Mouse (Mus musculus) embryonic facial prominence, embryonic 13.5 days (tissue): ENCODE data around the gene Tspan4. TPM values are rescaled to one million over a fixed set of nuclear protein-coding genes. Genes with fewer than 3 reads are reported as not detected.

Source experiments
- ATAC-seq: fragments of 200-750 bp; cut with Nextera tagmentation; 2 replicates; pipeline ENCODE4 v1.8.0; 2017; ENCODE audit warnings: low read depth; ENCODE audit not compliant: insufficient number of reproducible peaks, insufficient read depth, low FRiP score, low TSS enrichment
- H3K27ac ChIP-seq: fragments of 300-500 bp; sonication (generic); 2 replicates; pipeline ENCODE4 v1.5.1; 2015; ENCODE audit warnings: moderate library complexity, mild to moderate bottlenecking, inconsistent platforms
- H3K27me3 ChIP-seq: fragments of 300-500 bp; sonication (generic); 2 replicates; pipeline ENCODE4 v1.6.1; 2015; ENCODE audit warnings: mild to moderate bottlenecking, inconsistent platforms
- H3K36me3 ChIP-seq: fragments of 300-500 bp; sonication (generic); 2 replicates; pipeline ENCODE4 v1.6.1; 2015; ENCODE audit warnings: mild to moderate bottlenecking, inconsistent platforms
- H3K4me1 ChIP-seq: fragments of 300-500 bp; sonication (generic); 2 replicates; pipeline ENCODE4 v1.6.1; 2015; ENCODE audit warnings: inconsistent platforms
- H3K4me2 ChIP-seq: fragments of 300-500 bp; sonication (generic); 2 replicates; pipeline ENCODE4 v1.6.1; 2015; ENCODE audit warnings: moderate library complexity, mild to moderate bottlenecking, inconsistent platforms
- H3K4me3 ChIP-seq: fragments of 300-500 bp; sonication (generic); 2 replicates; pipeline ENCODE4 v1.5.1; 2015; ENCODE audit warnings: mild to moderate bottlenecking, inconsistent platforms
- H3K9ac ChIP-seq: fragments of 300-500 bp; sonication (generic); 2 replicates; pipeline ENCODE4 v1.6.1; 2015; ENCODE audit warnings: mild to moderate bottlenecking, inconsistent platforms
- H3K9me3 ChIP-seq: fragments of 300-500 bp; sonication (generic); 2 replicates; pipeline ENCODE4 v1.6.1; 2016; ENCODE audit warnings: inconsistent platforms
- WGBS: fragments of 180-500 bp; shearing (Covaris S2); methylation state at CpG from one replicate; pipeline ENCODE4 v1.1.7; 2015; ENCODE audit warnings: mixed read lengths; 5-methylcytosine and 5-hydroxymethylcytosine counted together
- polyA plus RNA-seq: library from polyadenylated mRNA; unstranded; fragments of >200 nt; fragmentation: Nextera tagmentation; extraction: Ambion mirVana; gene quantifications from 2 replicates; pipeline ENCODE4 v1.2.1, GENCODE M21; 2015

The Tspan4 gene
- polyA plus RNA-seq, 1 experiment from 2014 or later: 46.4 TPM

GRCm38 (mm10) chr7:141433517-141434400 lies 41.3 kb upstream of the Tspan4 start:
- Histone ChIP-seq H3K36me3 (peaks cover 47% of the 10 kb centered on the region), H3K27ac (peak overlapping the region; percentile 55), H3K4me3 (peak overlapping the region; percentile 55), H3K9ac (peak overlapping the region; percentile 77), H3K9me3 (no peaks in the 10 kb centered on the region), H3K27me3 (no peaks in the 10 kb centered on the region), H3K4me2 (peak overlapping the region; percentile 89), H3K4me1 (peaks cover 57% of the 10 kb centered on the region)
- no peak for ATAC-seq
- WGBS: 76% methylated on average over 15 of the region's 15 CpGs

- WGBS: 11% methylated on average over 8 of the region's 8 CpGs
- peak overlapping the region; percentile 55 for H3K27ac ChIP-seq
- peak overlapping the region; percentile 55 for H3K4me3 ChIP-seq
- H3K9ac ChIP-seq: peak overlapping the region; percentile 77
- H3K27me3 ChIP-seq: no peaks in the 10 kb centered on the region
- H3K4me2 ChIP-seq: peak overlapping the region; percentile 89
- no peak for ATAC-seq
- no peaks in the 10 kb centered on the region for H3K9me3 ChIP-seq
- peaks cover 50% of the 10 kb centered on the region for H3K4me1 ChIP-seq
- H3K36me3 ChIP-seq: peaks cover 54% of the 10 kb centered on the region
Measured at GRCm38 (mm10) chr7:141434464-141434863, 40.6 kb upstream of the Tspan4 start.

- Histone ChIP-seq H3K4me1 (peaks cover 46% of the 10 kb centered on the region), H3K4me3 (peak overlapping the region; percentile 55), H3K9ac (peak overlapping the region; percentile 77), H3K4me2 (peak overlapping the region; percentile 89), H3K36me3 (peaks cover 59% of the 10 kb centered on the region), H3K27me3 (no peaks in the 10 kb centered on the region), H3K9me3 (no peaks in the 10 kb centered on the region), H3K27ac (peak overlapping the region; percentile 55)
- ATAC-seq: no peak
- 4% methylated on average over 17 of the region's 17 CpGs for WGBS
Measured at GRCm38 (mm10) chr7:141435129-141435855, 39.7 kb upstream of the Tspan4 start.

- H3K9ac ChIP-seq: no peak overlapping the region
- no peaks in the 10 kb centered on the region for H3K27me3 ChIP-seq
- no peak for ATAC-seq
- H3K36me3 ChIP-seq: peaks cover 58% of the 10 kb centered on the region
- peak overlapping the region; percentile 90 for H3K4me2 ChIP-seq
- peak overlapping the region; percentile 55; the same call in 1 of the 2 replicates for H3K4me3 ChIP-seq
- H3K9me3 ChIP-seq: no peaks in the 10 kb centered on the region
- WGBS: 73% methylated on average over 9 of the region's 9 CpGs
- no peak overlapping the region; the same call in 1 of the 2 replicates for H3K27ac ChIP-seq
- peaks cover 50% of the 10 kb centered on the region for H3K4me1 ChIP-seq
Measured at GRCm38 (mm10) chr7:141435856-141436522, 39.1 kb upstream of the Tspan4 start.

GRCm38 (mm10) chr7:141436523-141436892 lies 38.5 kb upstream of the Tspan4 start:
- no peaks in the 10 kb centered on the region for H3K27me3 ChIP-seq
- peaks cover 53% of the 10 kb centered on the region for H3K4me1 ChIP-seq
- H3K36me3 ChIP-seq: peaks cover 58% of the 10 kb centered on the region
- peak overlapping the region; percentile 64 for H3K4me3 ChIP-seq
- H3K27ac ChIP-seq: 0 out of 2 replicates have a peak overlapping the region, but pooled peaks have one; percentile 58
- peak overlapping the region; percentile 84; the same call in 1 of the 2 replicates for H3K9ac ChIP-seq
- no peak for ATAC-seq
- H3K4me2 ChIP-seq: peak overlapping the region; percentile 90
- no peaks in the 10 kb centered on the region for H3K9me3 ChIP-seq
- WGBS: 63% methylated on average over 2 of the region's 2 CpGs

- H3K36me3 ChIP-seq: peaks cover 51% of the 10 kb centered on the region
- peaks cover 62% of the 10 kb centered on the region for H3K4me1 ChIP-seq
- H3K9me3 ChIP-seq: no peaks in the 10 kb centered on the region
- peak within 1 kb of the TSS; percentile 58; the same call in 1 of the 2 replicates for H3K27ac ChIP-seq
- H3K4me3 ChIP-seq: peak within 1 kb of the TSS; percentile 64
- H3K9ac ChIP-seq: peak within 1 kb of the TSS; percentile 84
- no peaks in the 10 kb centered on the region for H3K27me3 ChIP-seq
- H3K4me2 ChIP-seq: peak within 1 kb of the TSS; percentile 90
- WGBS: 5% methylated on average over 53 of the region's 53 CpGs
- ATAC-seq: peak; percentile 62
Measured at GRCm38 (mm10) chr7:141437178-141438120, 37.6 kb upstream of the Tspan4 start, which contains the start of gene Slc25a22. Slc25a22 (minus strand) TSS chr7:141437892.

GRCm38 (mm10) chr7:141438201-141438968 lies 36.7 kb upstream of the Tspan4 start:
- ATAC-seq: no peak
- 88% methylated on average over 12 of the region's 12 CpGs for WGBS
- no peak overlapping the region for H3K4me3 ChIP-seq
- H3K27me3 ChIP-seq: no peaks in the 10 kb centered on the region
- H3K4me2 ChIP-seq: peak overlapping the region; percentile 90; the same call in 1 of the 2 replicates
- H3K4me1 ChIP-seq: peaks cover 70% of the 10 kb centered on the region
- peak overlapping the region; percentile 84; the same call in 1 of the 2 replicates for H3K9ac ChIP-seq
- no peaks in the 10 kb centered on the region for H3K9me3 ChIP-seq
- 0 out of 2 replicates have a peak overlapping the region, but pooled peaks have one; percentile 58 for H3K27ac ChIP-seq
- H3K36me3 ChIP-seq: peaks cover 43% of the 10 kb centered on the region

GRCm38 (mm10) chr7:141439140-141439679 lies 35.8 kb upstream of the Tspan4 start:
- peaks cover 38% of the 10 kb centered on the region for H3K36me3 ChIP-seq
- no peak overlapping the region for H3K9ac ChIP-seq
- peaks cover 69% of the 10 kb centered on the region for H3K4me1 ChIP-seq

GRCm38 (mm10) chr7:141439811-141440210 lies 35.2 kb upstream of the Tspan4 start:
- H3K36me3 ChIP-seq: peaks cover 38% of the 10 kb centered on the region
- 94% methylated on average over 11 of the region's 11 CpGs for WGBS

More at GRCm38 (mm10) chr7:141439140-141439679, 35.8 kb upstream of the Tspan4 start:
- Histone ChIP-seq H3K9me3 (no peaks in the 10 kb centered on the region), H3K4me2 (no peak overlapping the region), H3K27ac (no peak overlapping the region), H3K4me3 (no peak overlapping the region), H3K27me3 (no peaks in the 10 kb centered on the region)
- 96% methylated on average over 10 of the region's 10 CpGs for WGBS
- no peak for ATAC-seq

More at GRCm38 (mm10) chr7:141439811-141440210, 35.2 kb upstream of the Tspan4 start:
- no peak for ATAC-seq
- Histone ChIP-seq H3K4me2 (no peak overlapping the region), H3K9ac (no peak overlapping the region), H3K4me3 (no peak overlapping the region), H3K27me3 (no peaks in the 10 kb centered on the region), H3K9me3 (no peaks in the 10 kb centered on the region), H3K27ac (no peak overlapping the region), H3K4me1 (peaks cover 65% of the 10 kb centered on the region)
